Mouse (Mus musculus) hindbrain, embryonic 15.5 days (tissue): ENCODE results near the gene Fam192a. TPM values are rescaled to one million over a fixed set of nuclear protein-coding genes. Genes with fewer than 3 reads are reported as not detected.

ENCODE experiments used
- ATAC-seq: fragments of 200-750 bp; cut with Nextera tagmentation; 2 replicates; pipeline ENCODE4 v1.8.0; 2017; ENCODE audit warnings: low read depth, moderate number of reproducible peaks, moderate TSS enrichment; ENCODE audit not compliant: low FRiP score
- H3K27ac ChIP-seq: fragments of 300-500 bp; sonication (generic); replicated peaks from 2 replicates; pipeline ENCODE4 v1.5.1; 2015; ENCODE audit warnings: mild to moderate bottlenecking, inconsistent platforms
- H3K27me3 ChIP-seq: fragments of 300-500 bp; sonication (generic); 2 replicates; pipeline ENCODE4 v1.6.1; 2015; ENCODE audit warnings: control low read depth, inconsistent platforms
- H3K36me3 ChIP-seq: fragments of 300-500 bp; sonication (generic); 2 replicates; pipeline ENCODE4 v1.6.1; 2015; ENCODE audit warnings: control low read depth, inconsistent platforms
- H3K4me1 ChIP-seq: fragments of 300-500 bp; sonication (generic); replicated peaks from 2 replicates; pipeline ENCODE4 v1.6.1; 2015; ENCODE audit warnings: control low read depth, inconsistent platforms
- H3K4me2 ChIP-seq: fragments of 300-500 bp; sonication (generic); 2 replicates; pipeline ENCODE4 v1.6.1; 2015; ENCODE audit warnings: moderate library complexity, mild to moderate bottlenecking, inconsistent platforms
- H3K4me3 ChIP-seq: fragments of 300-500 bp; sonication (generic); 2 replicates; pipeline ENCODE4 v1.5.1; 2015; ENCODE audit warnings: mild to moderate bottlenecking, inconsistent platforms
- H3K9ac ChIP-seq: fragments of 300-500 bp; sonication (generic); 2 replicates; pipeline ENCODE4 v1.6.1; 2015; ENCODE audit warnings: inconsistent platforms
- H3K9me3 ChIP-seq: fragments of 300-500 bp; sonication (generic); 2 replicates; pipeline ENCODE4 v1.6.1; 2016; ENCODE audit warnings: control low read depth, inconsistent platforms
- WGBS: fragments of 180-500 bp; shearing (Covaris S2); methylation state at CpG from one replicate; pipeline ENCODE4 v1.1.7; 2015; 5-methylcytosine and 5-hydroxymethylcytosine counted together
- polyA plus RNA-seq: library from polyadenylated mRNA; unstranded; fragments of >200 nt; fragmentation: Nextera tagmentation; extraction: Ambion mirVana; gene quantifications from 2 replicates; pipeline ENCODE4 v1.2.1, GENCODE M21; 2015

Fam192a gene
- polyA plus RNA-seq, 1 experiment from 2014 or later = 69.1 TPM

- H3K4me1 ChIP-seq = peaks cover 35% of the 10 kb centered on the region
- H3K36me3 ChIP-seq = no peaks in the 10 kb centered on the region
- 0% methylated on average over 51 of the region's 51 CpGs for WGBS
- no peaks in the 10 kb centered on the region for H3K9me3 ChIP-seq
- H3K9ac ChIP-seq = peak overlapping the region; percentile 93
- H3K27me3 ChIP-seq = no peaks in the 10 kb centered on the region
- H3K4me3 ChIP-seq = peak overlapping the region; percentile 75
- peak; percentile 36 for ATAC-seq
- peak overlapping the region; percentile 90 for H3K27ac ChIP-seq
- H3K4me2 ChIP-seq = peak overlapping the region; percentile 92
Measured at GRCm38 (mm10) chr8:94601034-94601606, 677 bp downstream of the Fam192a start.

DNA sequence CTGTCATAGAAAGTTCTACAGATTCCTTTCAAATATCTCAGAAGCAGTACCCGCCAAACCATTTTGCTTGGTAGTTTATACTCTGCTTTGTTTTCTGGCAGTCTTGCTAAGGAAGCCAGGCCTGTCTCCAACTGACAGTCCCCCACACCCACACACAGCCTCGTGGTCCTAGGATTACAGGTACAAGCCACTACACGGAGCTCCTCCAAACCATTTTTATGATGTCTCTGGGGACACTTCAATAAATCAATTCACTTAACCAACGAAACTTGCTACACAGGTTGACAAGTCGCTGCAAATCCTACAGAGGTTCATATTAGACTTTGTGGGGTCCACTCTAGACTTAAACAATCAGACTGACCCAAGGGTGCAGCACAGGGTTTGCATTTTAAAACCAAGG is 1.3 kb downstream of the Fam192a start:
- Histone ChIP-seq H3K27me3 (no peaks in the 10 kb centered on the region), H3K4me2 (peak overlapping the region; percentile 92), H3K4me3 (peak overlapping the region; percentile 75), H3K4me1 (peaks cover 35% of the 10 kb centered on the region), H3K27ac (peak overlapping the region; percentile 90), H3K9me3 (no peaks in the 10 kb centered on the region), H3K36me3 (no peaks in the 10 kb centered on the region), H3K9ac (peak overlapping the region; percentile 93)
- WGBS = 27% methylated on average over 5 of the region's 5 CpGs
- no peak for ATAC-seq

DNA sequence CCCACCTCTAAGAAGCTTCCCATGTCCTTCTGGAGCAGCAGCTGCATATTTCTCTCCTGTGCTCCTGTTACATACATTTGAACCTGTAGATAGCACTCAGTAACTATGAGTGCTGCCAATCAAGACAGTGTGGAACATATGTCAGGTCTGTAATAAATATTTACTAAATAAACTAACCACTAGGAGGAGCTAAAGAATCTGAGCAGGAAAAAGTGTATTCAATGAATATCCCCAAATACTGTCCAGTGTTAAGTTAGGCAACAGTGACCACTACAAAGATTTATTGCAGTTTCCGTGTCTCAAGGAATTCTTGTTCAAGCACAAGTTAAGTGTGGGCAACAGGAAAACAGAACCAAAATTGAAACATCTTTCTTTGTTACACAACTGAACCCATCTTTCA is 7.6 kb downstream of the Fam192a start:
- 69% methylated on average over 1 of the region's 1 CpGs for WGBS
- Histone ChIP-seq H3K27me3 (no peaks in the 10 kb centered on the region), H3K4me1 (peaks cover 3% of the 10 kb centered on the region; the same call in 1 of the 2 replicates), H3K9me3 (no peaks in the 10 kb centered on the region), H3K27ac (no peak overlapping the region), H3K4me3 (no peak overlapping the region), H3K36me3 (no peaks in the 10 kb centered on the region), H3K4me2 (no peak overlapping the region), H3K9ac (no peak overlapping the region)
- no peak for ATAC-seq

- no peak for ATAC-seq
- peaks cover 13% of the 10 kb centered on the region for H3K36me3 ChIP-seq
- H3K4me1 ChIP-seq = no peaks in the 10 kb centered on the region
- H3K27ac ChIP-seq = no peak overlapping the region
- no peak overlapping the region for H3K4me3 ChIP-seq
- no peak overlapping the region for H3K4me2 ChIP-seq
- H3K9ac ChIP-seq = no peak overlapping the region
- no peaks in the 10 kb centered on the region for H3K9me3 ChIP-seq
- 81% methylated on average over 4 of the region's 4 CpGs for WGBS
- no peaks in the 10 kb centered on the region for H3K27me3 ChIP-seq
Measured at GRCm38 (mm10) chr8:94591691-94592090, 10.1 kb downstream of the Fam192a start.

- WGBS = 31% methylated on average over 4 of the region's 4 CpGs
- no peak overlapping the region for H3K27ac ChIP-seq
- peaks cover 44% of the 10 kb centered on the region for H3K36me3 ChIP-seq
- no peak overlapping the region for H3K9ac ChIP-seq
- ATAC-seq = peak; percentile 78
- H3K4me1 ChIP-seq = peaks cover 3% of the 10 kb centered on the region
- H3K9me3 ChIP-seq = no peaks in the 10 kb centered on the region
- H3K27me3 ChIP-seq = no peaks in the 10 kb centered on the region
- H3K4me2 ChIP-seq = no peak overlapping the region
- H3K4me3 ChIP-seq = no peak overlapping the region
Measured at GRCm38 (mm10) chr8:94584238-94584817, 17.5 kb downstream of the Fam192a start.

GRCm38 (mm10) chr8:94582569-94582968 is 19.2 kb downstream of the Fam192a start:
- 85% methylated on average over 6 of the region's 6 CpGs for WGBS
- Histone ChIP-seq H3K4me2 (no peak overlapping the region), H3K36me3 (peaks cover 50% of the 10 kb centered on the region), H3K4me3 (no peak overlapping the region), H3K27me3 (no peaks in the 10 kb centered on the region), H3K9me3 (no peaks in the 10 kb centered on the region), H3K4me1 (peaks cover 3% of the 10 kb centered on the region), H3K9ac (no peak overlapping the region), H3K27ac (no peak overlapping the region)
- no peak for ATAC-seq

GRCm38 (mm10) chr8:94581820-94582483 is 19.8 kb downstream of the Fam192a start:
- peaks cover 53% of the 10 kb centered on the region for H3K36me3 ChIP-seq
- WGBS = 75% methylated on average over 7 of the region's 7 CpGs

GRCm38 (mm10) chr8:94575148-94575547 is 26.6 kb downstream of the Fam192a start:
- no peak overlapping the region for H3K4me2 ChIP-seq
- no peaks in the 10 kb centered on the region for H3K27me3 ChIP-seq
- H3K9ac ChIP-seq = no peak overlapping the region
- ATAC-seq = no peak
- WGBS = 90% methylated on average over 4 of the region's 4 CpGs
- peaks cover 13% of the 10 kb centered on the region for H3K4me1 ChIP-seq
- H3K4me3 ChIP-seq = no peak overlapping the region
- peak overlapping the region; percentile 79; the same call in 1 of the 2 replicates for H3K27ac ChIP-seq
- peaks cover 50% of the 10 kb centered on the region for H3K36me3 ChIP-seq
- no peaks in the 10 kb centered on the region for H3K9me3 ChIP-seq

More at GRCm38 (mm10) chr8:94581820-94582483, 19.8 kb downstream of the Fam192a start:
- Histone ChIP-seq H3K9ac (no peak overlapping the region), H3K4me2 (no peak overlapping the region), H3K4me1 (peaks cover 3% of the 10 kb centered on the region), H3K9me3 (no peaks in the 10 kb centered on the region), H3K4me3 (no peak overlapping the region), H3K27ac (no peak overlapping the region), H3K27me3 (no peaks in the 10 kb centered on the region)
- ATAC-seq = 0 out of 2 replicates have a peak, but pooled peaks have one; percentile 34

GRCm38 (mm10) chr8:94574159-94574907 is 27.5 kb downstream of the Fam192a start:
- WGBS = 62% methylated on average over 16 of the region's 16 CpGs

DNA sequence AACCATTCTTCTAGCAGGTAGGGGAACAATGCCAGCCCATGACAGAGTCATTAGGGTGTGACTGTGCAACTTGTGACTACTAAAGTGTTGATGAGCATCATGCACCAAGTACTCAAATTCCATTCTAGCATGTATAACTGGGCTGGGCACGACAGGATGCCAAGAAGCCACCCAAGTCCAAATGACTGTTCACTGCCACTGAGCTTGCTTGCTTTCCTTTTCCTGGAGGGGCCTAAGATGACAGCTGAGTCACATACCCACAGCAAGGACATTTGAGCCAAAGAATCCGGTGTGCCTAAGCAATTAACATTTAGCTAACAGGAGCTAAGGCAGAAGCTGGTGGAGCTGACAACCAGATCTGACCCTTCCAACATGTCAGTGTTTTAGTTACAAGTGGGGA is 29.9 kb downstream of the Fam192a start:
- Histone ChIP-seq H3K36me3 (peaks cover 25% of the 10 kb centered on the region), H3K4me1 (peaks cover 32% of the 10 kb centered on the region), H3K27ac (no peak overlapping the region), H3K9me3 (no peaks in the 10 kb centered on the region), H3K27me3 (no peaks in the 10 kb centered on the region), H3K4me3 (no peak overlapping the region), H3K9ac (no peak overlapping the region), H3K4me2 (no peak overlapping the region)
- no peak for ATAC-seq
- 73% methylated on average over 2 of the region's 2 CpGs for WGBS

More at GRCm38 (mm10) chr8:94574159-94574907, 27.5 kb downstream of the Fam192a start:
- Histone ChIP-seq H3K4me3 (no peak overlapping the region), H3K9ac (no peak overlapping the region), H3K9me3 (no peaks in the 10 kb centered on the region), H3K4me2 (no peak overlapping the region), H3K4me1 (peaks cover 19% of the 10 kb centered on the region), H3K27ac (peak overlapping the region; percentile 79), H3K27me3 (no peaks in the 10 kb centered on the region), H3K36me3 (peaks cover 45% of the 10 kb centered on the region)
- peak; percentile 77 for ATAC-seq

- WGBS = 52% methylated on average over 1 of the region's 1 CpGs
- Histone ChIP-seq H3K4me3 (no peak overlapping the region), H3K9me3 (no peaks in the 10 kb centered on the region), H3K27ac (no peak overlapping the region), H3K4me2 (no peak overlapping the region), H3K27me3 (no peaks in the 10 kb centered on the region), H3K9ac (no peak overlapping the region), H3K36me3 (0 out of 2 replicates have a peak, but pooled peaks cover 6% of the 10 kb centered on the region), H3K4me1 (peaks cover 42% of the 10 kb centered on the region)
- no peak for ATAC-seq
Measured at GRCm38 (mm10) chr8:94569419-94569818, 32.4 kb downstream of the Fam192a start.

DNA sequence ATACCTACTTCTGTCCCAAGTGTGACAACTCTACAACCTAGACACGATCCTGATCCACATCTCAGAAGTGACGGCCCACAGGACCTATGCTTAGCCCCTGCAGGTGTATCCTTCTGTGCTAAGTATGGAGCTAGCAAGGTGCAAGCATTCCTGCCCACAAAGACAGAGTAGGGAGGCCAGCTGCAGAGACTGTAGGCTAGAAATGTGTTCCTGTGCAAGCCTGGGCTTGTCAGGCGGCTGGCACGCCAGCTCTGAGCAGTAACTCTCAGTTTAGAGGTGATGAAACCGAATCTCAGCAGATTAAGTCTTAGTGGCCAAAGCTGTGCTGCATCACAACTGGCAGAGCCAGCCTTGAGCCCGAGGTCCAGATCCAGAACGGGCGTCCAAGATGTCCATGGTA is 33.7 kb downstream of the Fam192a start:
- peaks cover 35% of the 10 kb centered on the region for H3K4me1 ChIP-seq
- H3K9me3 ChIP-seq = no peaks in the 10 kb centered on the region
- H3K27me3 ChIP-seq = no peaks in the 10 kb centered on the region
- no peak overlapping the region for H3K9ac ChIP-seq
- no peak overlapping the region for H3K4me2 ChIP-seq
- ATAC-seq = no peak
- 88% methylated on average over 8 of the region's 8 CpGs for whole genome bisulfite sequencing
- H3K27ac ChIP-seq = peak overlapping the region; percentile 84
- no peak overlapping the region for H3K4me3 ChIP-seq
- H3K36me3 ChIP-seq = no peaks in the 10 kb centered on the region
